Mouse (Mus musculus): ENCODE measurements around the gene Pla2g12a. TPM values are rescaled to one million over a fixed set of nuclear protein-coding genes. Genes with fewer than 3 reads are reported as not detected.

Pla2g12a gene
- total RNA-seq, 2 experiments from 2014 or later: 16.9 to 22.9 TPM

Other genes starting within 250 kb of the Pla2g12a start
- 1 to 10 TPM in 1 of 2 experiments, under 1 TPM in 1; 0.82 to 1.3 TPM for gene Egf, start 123.3 kb upstream of the Pla2g12a start, total RNA-seq (2021)
- gene Lrit3, start 74.6 kb upstream of the Pla2g12a start, total RNA-seq (2021): not detected
- gene Rrh, start 56.0 kb upstream of the Pla2g12a start, total RNA-seq (2021): under 1 TPM; 0.40 to 0.77 TPM
- 10 to 100 TPM; 37.3 to 46.1 TPM for gene Gar1, start 47.2 kb upstream of the Pla2g12a start, total RNA-seq (2021)
- not detected for gene Cfi, start 42.7 kb upstream of the Pla2g12a start, total RNA-seq (2021)
- gene Casp6, start 22.8 kb downstream of the Pla2g12a start, total RNA-seq (2021): 1 to 10 TPM; 5.3 to 7.8 TPM
- gene Mcub, start 91.6 kb downstream of the Pla2g12a start, total RNA-seq (2021): 1 to 10 TPM; 1.0 to 2.4 TPM
- gene Sec24b, start 182.9 kb downstream of the Pla2g12a start, total RNA-seq (2021): 10 to 100 TPM; 51.0 to 54.2 TPM

All from left cerebral cortex, adult 18-20 months (tissue).